Mouse (Mus musculus): ENCODE measurements around the gene Atp6v0e. TPM values are rescaled to one million over a fixed set of nuclear protein-coding genes. Genes with fewer than 3 reads are reported as not detected.

Atp6v0e gene
- polyA plus RNA-seq, 1 experiment from 2014 or later = 149 TPM

GRCm38 (mm10) chr17:26715916-26716717 lies 53.1 kb downstream of the Atp6v0e start:
- H3K27me3 ChIP-seq (ENCODE audit: insufficient read depth, poor library complexity, severe bottlenecking) = no peaks in the 10 kb centered on the region
- no peaks in the 10 kb centered on the region for H3K36me3 ChIP-seq
- H3K9me3 ChIP-seq = no peaks in the 10 kb centered on the region
- H3K4me1 ChIP-seq (replicated peaks) = peaks cover 16% of the 10 kb centered on the region
- H3K4me3 ChIP-seq = peak overlapping the region; percentile 99
- H3K27ac ChIP-seq = peak overlapping the region; percentile 92
- under 1% methylated on average over 75 of the region's 75 CpGs for WGBS
- peak; percentile 98 for DNase-seq (ENCODE audit: low spot score)

- no peaks in the 10 kb centered on the region for H3K27me3 ChIP-seq (ENCODE audit: insufficient read depth, poor library complexity, severe bottlenecking)
- H3K36me3 ChIP-seq = no peaks in the 10 kb centered on the region
- WGBS = 63% methylated on average over 2 of the region's 2 CpGs
- H3K9me3 ChIP-seq = no peaks in the 10 kb centered on the region
- peaks cover 16% of the 10 kb centered on the region for H3K4me1 ChIP-seq (replicated peaks)
- no peak overlapping the region for H3K27ac ChIP-seq
- H3K4me3 ChIP-seq = no peak overlapping the region
- DNase-seq (ENCODE audit: low spot score) = no peak
Measured at GRCm38 (mm10) chr17:26717868-26718267, 54.8 kb downstream of the Atp6v0e start.

- Histone ChIP-seq H3K27me3 (ENCODE audit: insufficient read depth, poor library complexity, severe bottlenecking) (no peaks in the 10 kb centered on the region), H3K36me3 (no peaks in the 10 kb centered on the region), H3K9me3 (no peaks in the 10 kb centered on the region), H3K4me1 (replicated peaks) (peaks cover 14% of the 10 kb centered on the region), H3K27ac (no peak overlapping the region), H3K4me3 (no peak overlapping the region)
- DNase-seq (ENCODE audit: low spot score) = no peak
Measured at GRCm38 (mm10) chr17:26719405-26719804, 56.4 kb downstream of the Atp6v0e start.

GRCm38 (mm10) chr17:26721802-26722201 lies 58.8 kb downstream of the Atp6v0e start:
- 80% methylated on average over 2 of the region's 2 CpGs for WGBS
- no peak overlapping the region for H3K4me3 ChIP-seq
- no peaks in the 10 kb centered on the region for H3K27me3 ChIP-seq (ENCODE audit: insufficient read depth, poor library complexity, severe bottlenecking)
- no peak for DNase-seq (ENCODE audit: low spot score)
- 0 out of 2 replicates have a peak, but pooled peaks cover 4% of the 10 kb centered on the region for H3K4me1 ChIP-seq (replicated peaks)
- no peaks in the 10 kb centered on the region for H3K36me3 ChIP-seq
- H3K27ac ChIP-seq = no peak overlapping the region
- no peaks in the 10 kb centered on the region for H3K9me3 ChIP-seq

GRCm38 (mm10) chr17:26724790-26725189 lies 61.8 kb downstream of the Atp6v0e start:
- Histone ChIP-seq H3K36me3 (no peaks in the 10 kb centered on the region), H3K4me3 (no peak overlapping the region), H3K4me1 (replicated peaks) (no peaks in the 10 kb centered on the region), H3K9me3 (no peaks in the 10 kb centered on the region), H3K27ac (no peak overlapping the region), H3K27me3 (ENCODE audit: insufficient read depth, poor library complexity, severe bottlenecking) (no peaks in the 10 kb centered on the region)
- DNase-seq (ENCODE audit: low spot score) = no peak
- 61% methylated on average over 1 of the region's 1 CpGs for WGBS

- Histone ChIP-seq H3K9me3 (no peaks in the 10 kb centered on the region), H3K27me3 (ENCODE audit: insufficient read depth, poor library complexity, severe bottlenecking) (no peaks in the 10 kb centered on the region), H3K4me1 (replicated peaks) (no peaks in the 10 kb centered on the region), H3K27ac (no peak overlapping the region), H3K4me3 (no peak overlapping the region), H3K36me3 (no peaks in the 10 kb centered on the region)
- DNase-seq (ENCODE audit: low spot score) = no peak
- 71% methylated on average over 1 of the region's 1 CpGs for WGBS
Measured at GRCm38 (mm10) chr17:26726674-26727073, 63.6 kb downstream of the Atp6v0e start.

GRCm38 (mm10) chr17:26727110-26727755 lies 64.2 kb downstream of the Atp6v0e start:
- DNase-seq (ENCODE audit: low spot score) = no peak
- Histone ChIP-seq H3K4me1 (replicated peaks) (no peaks in the 10 kb centered on the region), H3K4me3 (no peak overlapping the region), H3K36me3 (no peaks in the 10 kb centered on the region), H3K27me3 (ENCODE audit: insufficient read depth, poor library complexity, severe bottlenecking) (no peaks in the 10 kb centered on the region), H3K9me3 (no peaks in the 10 kb centered on the region), H3K27ac (no peak overlapping the region)
- 82% methylated on average over 3 of the region's 3 CpGs for WGBS

GRCm38 (mm10) chr17:26742581-26742980 lies 79.5 kb downstream of the Atp6v0e start:
- Histone ChIP-seq H3K4me3 (no peak overlapping the region), H3K27me3 (ENCODE audit: insufficient read depth, poor library complexity, severe bottlenecking) (no peaks in the 10 kb centered on the region), H3K9me3 (no peaks in the 10 kb centered on the region), H3K27ac (no peak overlapping the region), H3K4me1 (replicated peaks) (no peaks in the 10 kb centered on the region), H3K36me3 (peaks cover 5% of the 10 kb centered on the region; the same call in 1 of the 2 replicates)
- DNase-seq (ENCODE audit: low spot score) = no peak
- 49% methylated on average over 4 of the region's 4 CpGs for WGBS

- Histone ChIP-seq H3K4me3 (no peak overlapping the region), H3K4me1 (replicated peaks) (no peaks in the 10 kb centered on the region), H3K9me3 (no peaks in the 10 kb centered on the region), H3K27ac (no peak overlapping the region), H3K27me3 (ENCODE audit: insufficient read depth, poor library complexity, severe bottlenecking) (no peaks in the 10 kb centered on the region), H3K36me3 (peaks cover 5% of the 10 kb centered on the region; the same call in 1 of the 2 replicates)
- DNase-seq (ENCODE audit: low spot score) = no peak
- WGBS = 71% methylated on average over 1 of the region's 1 CpGs
Measured at GRCm38 (mm10) chr17:26743294-26743693, 80.3 kb downstream of the Atp6v0e start.

Other genes with a start within 250 kb of the Atp6v0e start
- gene Neurl1b, start 248.4 kb upstream of the Atp6v0e start, polyA plus RNA-seq (2016; fragmentation: Nextera tagmentation; extraction: Ambion mirVana) = 0.07 and 0.16 TPM in 2 replicates
- 97.7 and 103 TPM in 2 replicates for gene Ergic1, start 101.7 kb upstream of the Atp6v0e start, polyA plus RNA-seq (2016; fragmentation: Nextera tagmentation; extraction: Ambion mirVana)
- 26.8 and 36.8 TPM in 2 replicates for gene Dusp1, start 101.1 kb upstream of the Atp6v0e start, polyA plus RNA-seq (2016; fragmentation: Nextera tagmentation; extraction: Ambion mirVana)
- 3.4 and 4.6 TPM in 2 replicates for gene Crebrf, start 52.4 kb downstream of the Atp6v0e start, polyA plus RNA-seq (2016; fragmentation: Nextera tagmentation; extraction: Ambion mirVana)
- gene Bnip1, start 117.8 kb downstream of the Atp6v0e start, polyA plus RNA-seq (2016; fragmentation: Nextera tagmentation; extraction: Ambion mirVana) = 48.4 and 54.3 TPM in 2 replicates
- gene Nkx2-5, start 181.8 kb downstream of the Atp6v0e start, polyA plus RNA-seq (2016; fragmentation: Nextera tagmentation; extraction: Ambion mirVana) = 0.21 TPM in 1 of 2 replicates, not detected in the other

All from hindbrain, embryonic 10.5 days (tissue).